Mouse (Mus musculus) layer of hippocampus, postnatal 10 days (tissue): Measurements from ENCODE around the gene Gramd1b. TPM values are rescaled to one million over a fixed set of nuclear protein-coding genes. Genes with fewer than 3 reads are reported as not detected.

Source experiments
- DNase-seq, 2 experiments: peaks; one replicate each; pipeline ENCODE4 v3.0.0; 2021; ENCODE audit warnings: low spot score in 2 of 2
- total RNA-seq, 2 experiments: library from RNA; stranded (reverse); gene quantifications; 2 replicates each; pipeline ENCODE4 v1.2.3; 2021

Gene Gramd1b
- total RNA-seq, 2 experiments from 2014 or later, result 122 to 128 TPM

- no peak for DNase-seq
Observed at GRCm38 (mm10) chr9:40343053-40343652, 188.0 kb downstream of the Gramd1b start.

- DNase-seq, result no peak
Observed at GRCm38 (mm10) chr9:40342101-40342500, 189.1 kb downstream of the Gramd1b start.

GRCm38 (mm10) chr9:40339578-40339977 lies 191.6 kb downstream of the Gramd1b start:
- DNase-seq, result peak in 1 of 2 experiments; percentile 54

- no peak for DNase-seq
Observed at GRCm38 (mm10) chr9:40337131-40337820, 193.9 kb downstream of the Gramd1b start.

GRCm38 (mm10) chr9:40336701-40337100 lies 194.5 kb downstream of the Gramd1b start:
- DNase-seq, result peak in 1 of 2 experiments; percentile 69

GRCm38 (mm10) chr9:40334617-40335016 lies 196.6 kb downstream of the Gramd1b start:
- no peak for DNase-seq

GRCm38 (mm10) chr9:40333649-40334396 lies 197.4 kb downstream of the Gramd1b start:
- DNase-seq, result peak; percentile 94

- no peak for DNase-seq
Observed at GRCm38 (mm10) chr9:40332731-40333648, 198.2 kb downstream of the Gramd1b start.

GRCm38 (mm10) chr9:40332326-40332725 lies 198.9 kb downstream of the Gramd1b start:
- peak in 1 of 2 experiments; percentile 71 for DNase-seq

- DNase-seq, result no peak
Observed at GRCm38 (mm10) chr9:40331411-40332286, 199.5 kb downstream of the Gramd1b start.

GRCm38 (mm10) chr9:40330609-40331382 lies 200.4 kb downstream of the Gramd1b start:
- DNase-seq, result peak; percentile 91 to 94

GRCm38 (mm10) chr9:40326260-40326915 lies 204.8 kb downstream of the Gramd1b start:
- no peak for DNase-seq

GRCm38 (mm10) chr9:40324826-40325225 lies 206.4 kb downstream of the Gramd1b start:
- no peak for DNase-seq

- no peak for DNase-seq
Observed at GRCm38 (mm10) chr9:40324232-40324792, 206.9 kb downstream of the Gramd1b start.

- DNase-seq, result no peak
Observed at GRCm38 (mm10) chr9:40323773-40324172, 207.4 kb downstream of the Gramd1b start.

GRCm38 (mm10) chr9:40323171-40323570 lies 208.0 kb downstream of the Gramd1b start:
- no peak for DNase-seq

- no peak for DNase-seq
Observed at GRCm38 (mm10) chr9:40322372-40322771, 208.8 kb downstream of the Gramd1b start.

GRCm38 (mm10) chr9:40321668-40322003 lies 209.5 kb downstream of the Gramd1b start:
- no peak for DNase-seq
